Mouse (Mus musculus) thymus, postnatal 10 days (tissue): ENCODE data around the gene Polk.
A peak's percentile ranks its signal among the peaks of the same experiment; 100 is the strongest.

Experiments used
- DNase-seq, 2 experiments: peaks; one replicate each; pipeline ENCODE4 v3.0.0; 2021; ENCODE audit warnings: low spot score in 2 of 2

Polk gene

DNA sequence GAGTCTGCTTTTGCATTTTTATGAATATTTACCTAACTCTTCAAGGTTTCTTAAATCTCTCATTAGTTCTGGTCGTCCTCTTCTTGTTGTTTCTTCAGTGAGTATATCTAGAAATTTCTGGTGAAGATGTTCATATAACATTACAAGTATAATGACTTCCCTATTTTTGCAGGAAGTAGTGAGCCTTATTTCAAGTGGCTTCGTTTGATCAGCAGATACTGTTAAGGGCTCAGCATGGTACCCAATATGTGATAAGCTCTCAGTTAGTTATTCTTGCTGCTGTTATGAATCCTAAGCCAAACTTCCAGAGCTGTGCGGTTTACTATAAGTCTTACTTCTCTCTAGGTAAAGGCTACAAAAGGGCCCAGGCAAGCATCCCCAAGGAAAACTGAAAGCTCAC is 12.8 kb downstream of the Polk start:
- DNase-seq: no peak

DNA sequence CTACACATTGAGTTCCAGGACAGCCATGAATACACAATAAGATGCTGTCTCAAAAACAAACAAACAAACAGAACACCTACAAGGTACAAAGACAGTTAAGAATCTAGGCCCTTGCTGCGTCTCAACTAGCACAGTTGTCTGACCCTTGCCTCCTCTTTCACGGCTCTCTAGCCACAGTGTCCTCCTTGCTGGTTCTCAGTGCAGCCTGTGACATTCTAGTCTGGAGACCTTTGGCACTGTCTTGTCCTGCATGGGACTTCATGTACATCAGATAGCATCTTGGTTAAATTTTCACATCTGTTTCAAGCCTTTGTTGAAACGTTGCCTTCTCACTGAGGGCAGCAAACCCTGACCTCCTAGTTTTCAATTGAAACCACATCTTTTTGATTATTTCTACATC is 13.6 kb downstream of the Polk start:
- no peak for DNase-seq

DNA sequence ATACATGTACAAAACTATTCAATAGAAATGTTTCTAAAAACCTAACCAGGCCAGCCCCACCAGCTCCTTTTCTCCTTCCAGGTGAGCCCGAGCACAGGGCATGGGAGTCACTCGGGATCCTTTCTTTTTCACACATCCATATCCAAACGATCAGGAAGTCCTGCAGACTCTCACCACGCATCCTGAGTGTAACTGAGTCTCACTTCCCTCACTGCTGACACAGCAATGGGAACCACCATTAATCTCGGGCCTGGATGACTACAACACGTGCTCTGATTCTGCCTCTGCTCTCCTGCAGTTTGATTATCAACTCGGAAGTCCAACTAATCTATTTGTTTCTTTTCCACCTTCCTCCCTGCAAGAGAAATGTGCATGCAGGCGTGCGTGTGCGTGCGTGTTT is 14.5 kb downstream of the Polk start:
- DNase-seq: no peak

DNA sequence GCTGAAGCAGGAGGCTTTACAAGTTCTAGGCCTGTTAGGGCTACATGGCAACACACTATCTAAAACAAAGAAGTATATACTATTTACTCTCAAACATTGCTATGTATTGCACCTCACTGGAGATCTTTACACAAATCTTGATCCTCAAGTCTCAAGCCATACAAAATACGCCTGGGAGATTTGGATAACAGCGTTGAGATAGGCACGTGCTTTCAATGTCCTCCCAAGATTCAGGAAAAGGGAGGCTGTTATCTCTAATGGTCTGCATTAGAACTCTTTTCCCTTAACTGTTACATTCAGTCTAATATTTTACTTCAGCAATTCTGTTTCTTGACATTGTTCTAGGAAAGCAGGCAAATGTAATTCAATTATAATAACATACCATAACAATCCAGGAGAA is 15.4 kb downstream of the Polk start:
- DNase-seq: no peak

DNA sequence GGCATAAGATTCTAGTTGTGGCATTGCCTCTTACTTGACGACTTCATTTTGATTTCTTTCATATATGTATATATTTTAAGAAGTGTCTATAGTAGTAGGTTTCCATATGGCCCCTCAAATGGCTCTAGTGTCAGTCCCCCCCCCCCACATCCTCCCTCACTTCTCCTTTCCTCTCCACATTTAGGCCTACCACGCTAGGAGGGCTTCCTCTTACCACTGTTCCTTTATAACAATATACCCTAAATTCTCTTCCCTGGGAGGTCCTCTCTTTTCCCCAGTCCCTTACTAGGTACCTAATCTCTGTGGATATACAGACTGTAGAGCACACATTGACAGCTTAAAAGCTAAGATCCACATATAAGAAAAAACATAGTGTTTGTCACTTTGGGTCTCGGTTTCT is 21.1 kb downstream of the Polk start:
- DNase-seq: no peak

DNA sequence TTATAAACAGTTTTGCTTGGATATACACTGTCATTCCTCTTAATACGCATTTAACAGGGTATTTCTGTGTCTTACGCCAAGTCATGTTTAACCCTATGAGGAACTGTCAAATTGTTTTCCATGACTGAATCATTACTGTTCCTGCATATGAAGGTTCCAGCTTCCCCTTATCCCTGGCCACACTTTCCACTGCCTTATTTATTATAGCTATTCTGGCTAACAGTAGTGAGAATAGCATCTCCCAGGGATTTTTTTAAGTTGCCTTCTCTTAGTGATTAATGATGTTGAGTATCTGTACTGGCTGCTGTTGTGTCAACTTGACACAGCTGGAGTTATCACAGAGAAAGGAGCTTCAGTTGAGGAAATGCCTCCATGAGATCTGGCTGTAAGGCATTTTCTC is 25.0 kb downstream of the Polk start:
- no peak for DNase-seq

DNA sequence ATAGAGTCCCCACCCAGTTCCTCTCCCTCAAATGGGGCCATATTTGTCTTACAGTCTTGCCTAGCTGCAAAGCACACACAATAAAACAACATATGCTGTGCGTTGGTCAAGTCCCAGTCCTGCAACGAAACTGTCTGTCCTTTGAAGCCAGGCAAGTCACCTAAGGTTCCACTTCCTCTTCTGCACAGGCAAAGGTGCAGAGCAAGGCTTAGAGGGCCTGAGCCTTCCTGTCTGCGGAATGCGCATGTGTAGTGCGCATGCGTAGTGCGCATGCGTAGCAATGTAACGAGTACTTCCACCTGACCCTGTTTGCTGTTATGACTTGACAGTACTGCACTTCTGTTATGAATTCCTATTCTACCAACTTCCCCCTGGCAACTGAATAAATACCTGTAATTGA is 26.1 kb downstream of the Polk start:
- DNase-seq: no peak

DNA sequence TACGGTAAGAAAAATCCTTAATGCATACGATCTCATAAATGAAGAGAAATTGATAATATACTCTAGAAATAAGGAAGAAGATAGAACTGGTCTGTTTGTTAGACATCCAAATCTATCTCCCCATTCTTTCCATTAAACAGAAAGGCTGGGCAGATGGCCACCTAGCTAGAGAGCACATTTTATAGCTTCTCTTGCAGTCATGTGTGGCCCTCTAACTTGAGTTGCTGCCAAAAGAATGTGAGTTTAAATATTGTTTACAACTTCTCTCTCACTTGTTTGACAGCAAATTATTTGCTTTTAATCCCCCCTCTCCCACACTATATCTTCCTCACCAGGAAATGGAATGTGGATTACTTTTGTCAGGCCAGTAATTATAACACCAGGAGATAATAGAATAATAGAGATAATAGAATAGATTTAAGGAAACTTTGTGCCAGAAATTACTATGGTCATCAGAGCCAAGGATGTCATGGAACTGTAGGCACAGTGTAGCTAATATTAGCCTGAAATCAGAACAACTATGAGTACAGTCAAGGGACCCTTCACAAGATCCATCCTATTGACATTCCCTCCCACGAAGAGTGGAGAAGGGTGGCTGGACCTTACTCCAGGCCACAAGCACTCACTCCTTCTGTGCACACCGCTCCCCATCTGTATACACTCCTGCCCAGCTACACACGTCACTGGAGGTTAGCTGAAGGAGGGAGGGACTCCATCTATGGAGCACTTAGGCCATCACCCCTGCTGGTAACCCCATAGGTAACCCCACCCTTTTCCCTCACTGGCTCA is 28.0 kb downstream of the Polk start:
- no peak for DNase-seq

DNA sequence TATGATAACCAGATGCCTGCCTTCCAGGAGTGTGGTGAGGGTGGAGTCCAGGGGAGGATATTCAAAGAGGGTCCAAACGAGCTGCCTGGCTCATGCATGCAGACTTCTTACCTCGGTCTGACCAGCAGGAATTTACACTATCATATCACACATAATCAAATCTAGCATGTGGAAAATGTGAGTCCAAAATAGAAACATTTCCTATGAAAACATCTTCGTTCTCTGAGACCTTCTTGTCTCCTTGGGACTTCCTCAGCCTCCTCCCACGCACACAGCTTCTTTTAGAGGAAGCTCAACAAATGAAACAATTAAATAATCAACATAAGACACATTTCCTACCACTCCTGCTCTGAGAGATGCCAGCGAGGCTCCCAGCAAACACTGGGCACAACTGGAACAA is 30.5 kb downstream of the Polk start:
- DNase-seq: no peak

DNA sequence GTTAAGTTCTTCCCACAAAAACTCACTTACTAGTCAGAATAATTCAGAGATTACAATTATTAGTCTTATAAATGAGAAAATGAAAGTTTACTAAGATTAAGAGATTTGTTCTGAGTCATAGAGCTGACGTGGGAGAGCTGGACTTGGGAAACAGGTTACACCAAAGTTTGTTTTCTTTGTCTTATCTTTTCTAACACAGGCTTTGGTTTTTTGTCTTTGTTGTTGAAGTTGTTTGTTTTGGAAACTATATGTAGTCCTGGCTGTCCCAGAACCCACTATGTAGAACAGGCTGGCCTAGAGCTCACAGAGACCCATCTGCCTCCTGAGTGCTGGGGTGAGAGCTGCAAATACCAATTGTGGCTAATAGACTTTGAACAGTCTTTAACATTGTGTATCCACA is 31.1 kb downstream of the Polk start:
- DNase-seq: no peak

DNA sequence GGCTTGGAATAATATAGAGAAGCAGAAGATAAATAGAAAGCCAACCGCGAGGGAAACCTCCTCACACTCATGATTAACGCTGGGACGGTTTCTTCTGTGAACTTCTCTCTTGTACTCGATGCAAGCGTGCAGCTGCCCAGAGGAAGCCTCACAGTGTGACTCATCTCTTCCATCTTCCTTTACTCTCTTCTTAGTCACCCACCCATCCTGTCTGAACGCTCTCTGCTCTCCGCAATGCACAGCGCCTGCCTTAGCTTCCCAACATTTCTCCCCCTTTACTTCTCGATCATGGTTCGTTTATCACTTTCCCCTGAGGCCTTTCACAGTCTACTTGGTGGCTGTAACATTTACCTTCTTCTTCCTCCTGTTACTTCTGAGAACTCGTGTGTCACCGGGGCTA is 31.7 kb downstream of the Polk start:
- peak in 1 of 2 experiments; percentile 8 for DNase-seq

DNA sequence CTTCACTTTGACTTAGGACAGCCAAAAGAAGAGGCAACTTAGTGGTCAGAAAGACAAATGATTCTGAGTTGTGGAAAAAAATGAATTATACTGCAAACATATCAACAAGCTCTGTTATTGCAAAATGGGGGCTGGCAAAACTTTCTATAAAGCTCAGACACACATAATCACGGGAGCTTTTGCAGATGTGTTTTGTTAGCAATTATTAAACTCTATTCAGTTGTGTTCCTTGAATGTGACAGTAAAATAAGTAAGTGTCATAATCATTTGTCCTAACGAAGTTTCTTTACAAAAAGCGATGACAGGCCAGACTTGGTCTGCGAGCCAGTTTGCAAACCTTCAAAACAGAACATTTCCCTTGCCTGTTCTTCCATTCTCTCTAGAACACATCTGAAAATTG is 34.8 kb downstream of the Polk start:
- no peak for DNase-seq

DNA sequence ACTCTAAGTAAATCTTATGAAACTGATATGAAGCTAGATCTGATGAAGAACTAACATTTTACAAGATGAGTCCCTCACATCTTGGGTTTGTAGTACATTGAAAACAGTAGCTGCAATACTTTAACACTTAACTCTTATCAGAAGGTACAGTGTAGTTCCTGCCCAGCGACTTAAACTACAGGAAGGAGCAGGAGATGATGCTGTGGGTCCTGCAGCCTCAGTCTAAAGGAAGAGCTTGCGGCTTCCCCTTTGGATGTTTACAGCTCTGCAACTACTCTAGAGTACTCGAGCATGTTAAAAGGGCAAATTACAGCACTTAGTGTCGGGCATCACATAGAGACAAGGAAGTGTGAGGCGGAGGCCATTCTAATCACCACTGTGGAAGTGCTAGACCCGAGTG is 36.1 kb downstream of the Polk start:
- DNase-seq: no peak

DNA sequence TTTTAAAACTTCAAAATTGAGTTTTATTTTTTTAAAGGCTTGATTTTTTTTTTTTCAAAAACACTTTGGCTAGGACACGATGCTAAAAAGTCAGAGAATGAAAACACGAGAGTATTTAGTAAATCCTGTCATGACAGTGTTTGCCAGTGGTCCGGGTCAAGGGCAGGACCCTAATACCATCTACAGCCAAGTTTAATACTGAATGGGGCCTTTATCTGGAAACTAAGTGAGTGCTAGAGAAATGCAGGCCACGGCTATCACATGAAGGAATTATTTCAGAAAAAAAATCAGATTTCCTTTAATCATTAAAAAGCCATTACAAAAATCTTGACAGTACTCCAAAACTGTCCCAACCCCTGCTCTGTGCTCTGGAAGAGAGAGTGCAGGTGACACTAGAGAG is 36.7 kb downstream of the Polk start:
- no peak for DNase-seq

DNA sequence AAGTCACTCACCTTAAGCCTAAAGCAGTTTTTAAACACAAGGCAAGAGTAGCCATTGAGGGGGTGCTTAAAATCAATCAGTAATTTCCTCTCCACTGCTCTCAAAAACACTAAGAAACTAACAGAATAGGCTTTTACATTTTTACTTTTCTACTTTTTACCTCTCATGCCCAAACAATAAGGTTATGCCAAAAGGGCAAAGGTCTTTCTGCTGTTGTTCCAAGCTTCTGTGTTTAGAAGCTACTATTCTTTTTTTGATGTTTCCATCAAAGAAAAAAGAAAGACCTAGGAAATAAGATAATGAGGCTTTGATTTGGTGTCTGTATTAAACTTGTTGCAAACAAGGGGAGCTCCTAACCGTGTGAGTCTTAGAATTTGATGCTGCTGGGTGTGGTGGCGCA is 42.5 kb downstream of the Polk start:
- DNase-seq: no peak

DNA sequence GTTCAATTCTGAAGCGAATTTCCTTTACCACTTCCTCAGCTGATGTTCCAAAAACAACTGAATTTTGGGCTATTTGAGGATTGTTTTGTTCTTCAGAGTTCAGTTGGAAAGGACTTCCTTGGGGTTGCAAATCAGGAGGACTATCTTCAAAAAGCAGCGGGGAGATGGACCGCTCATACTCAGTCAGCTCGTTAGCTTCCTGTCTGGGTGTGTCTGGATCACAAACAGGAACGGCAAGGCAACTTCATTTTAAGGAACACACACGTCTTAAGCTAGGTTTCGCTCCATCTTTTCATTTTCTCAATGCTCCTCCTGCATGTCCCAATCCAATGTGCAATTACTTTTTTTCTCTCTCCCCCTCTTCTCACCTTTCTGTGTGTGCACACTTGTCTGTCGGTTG is 45.7 kb downstream of the Polk start:
- DNase-seq: no peak

DNA sequence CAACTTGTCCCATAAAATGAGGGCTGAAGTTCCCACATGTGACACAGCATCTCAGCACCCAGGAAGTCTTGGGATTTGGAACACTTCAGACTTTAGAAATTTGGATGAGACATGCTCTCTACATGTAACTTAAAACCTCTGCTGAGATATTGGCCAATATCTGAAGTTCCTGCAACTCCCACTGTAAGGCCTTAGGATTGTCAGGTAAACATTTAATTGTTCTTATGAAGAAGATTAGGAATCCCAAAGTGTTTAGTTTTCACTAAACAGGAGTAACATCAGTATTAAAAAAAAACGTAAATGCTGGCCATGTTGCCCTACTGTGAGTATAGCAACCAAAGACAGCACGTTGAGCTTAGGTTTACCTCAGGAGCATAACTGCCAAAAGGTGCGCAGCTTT is 51.9 kb downstream of the Polk start, which contains the start of gene Gm17622:
Gm17622 (plus strand) TSS at position 301 of the 400 bp plus-strand sequence.
- DNase-seq: no peak

DNA sequence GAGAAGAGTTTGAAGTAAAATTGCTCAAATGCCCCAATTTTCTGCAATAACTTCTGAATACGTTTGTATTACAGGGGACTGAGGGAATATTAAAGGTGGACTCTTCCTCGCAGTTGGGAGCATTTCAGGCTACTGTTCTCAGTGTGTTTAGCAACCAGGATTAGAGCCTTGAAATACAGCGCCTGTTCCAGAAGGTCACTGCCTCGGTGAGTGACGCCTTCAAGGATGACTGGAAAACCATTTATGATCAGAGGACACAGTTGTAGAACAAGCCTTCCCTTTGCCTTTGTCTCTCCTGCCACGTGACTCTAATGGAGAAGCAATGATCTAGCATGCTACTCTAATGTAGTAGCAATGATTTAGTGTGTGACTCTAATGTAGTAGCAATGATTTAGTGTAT is 54.4 kb downstream of the Polk start:
- DNase-seq: no peak

DNA sequence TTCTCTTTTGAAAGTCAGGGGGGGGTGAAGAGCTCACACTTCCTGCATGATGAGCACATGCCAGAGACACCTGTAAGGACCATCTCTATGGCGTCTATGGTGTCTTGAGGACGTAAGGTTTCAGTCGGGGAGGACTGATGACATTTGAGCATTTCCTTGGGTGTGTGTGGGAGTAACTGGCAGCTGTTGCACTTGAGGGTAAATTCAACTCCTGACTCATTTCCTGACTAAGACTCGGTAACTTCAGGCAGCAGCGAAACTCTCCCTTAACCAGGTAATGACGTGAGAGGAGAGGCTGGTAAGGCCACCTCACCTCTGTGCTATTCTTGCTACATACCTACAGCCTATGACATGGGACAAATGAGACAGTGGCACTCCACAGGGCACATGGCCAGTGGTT is 55.1 kb downstream of the Polk start:
- DNase-seq: no peak

DNA sequence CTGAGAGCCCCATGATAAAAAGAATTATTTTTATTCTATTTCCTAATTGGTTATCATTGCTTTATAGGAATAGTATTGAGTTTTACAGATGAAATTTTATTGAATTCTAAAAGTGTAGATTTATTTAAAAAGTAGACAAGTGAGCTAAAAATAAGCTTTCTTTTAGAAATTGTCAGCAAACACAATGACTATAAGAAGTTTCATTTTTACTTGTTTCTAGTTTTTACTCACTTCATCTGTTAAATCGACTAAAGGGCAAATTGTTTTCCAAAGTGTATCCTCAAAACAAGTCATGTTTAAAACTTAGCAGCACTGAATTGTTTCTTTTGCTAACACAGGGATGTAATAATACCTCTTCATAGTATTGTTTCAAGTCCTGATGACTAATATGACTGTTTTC is 63.4 kb downstream of the Polk start:
- DNase-seq: no peak

DNA sequence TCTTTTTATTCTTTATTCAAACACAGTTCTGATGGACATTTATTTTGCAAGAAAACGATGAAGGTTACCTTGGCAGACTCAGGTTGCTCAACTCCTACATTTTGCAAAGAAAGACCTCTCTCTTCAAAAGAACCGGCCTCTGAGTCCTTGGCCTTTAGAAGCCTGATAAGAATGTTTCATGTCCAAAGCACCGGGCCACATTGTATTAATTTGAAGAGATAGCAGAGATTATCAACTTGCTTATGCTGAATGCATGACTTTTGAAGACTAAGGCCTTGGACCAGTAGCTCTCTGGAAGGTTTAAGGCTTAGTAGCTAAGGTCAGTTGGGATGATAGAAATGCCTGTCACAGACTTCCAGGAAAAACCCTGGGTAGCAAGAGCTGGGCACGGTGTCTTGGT is 65.2 kb downstream of the Polk start:
- no peak for DNase-seq

DNA sequence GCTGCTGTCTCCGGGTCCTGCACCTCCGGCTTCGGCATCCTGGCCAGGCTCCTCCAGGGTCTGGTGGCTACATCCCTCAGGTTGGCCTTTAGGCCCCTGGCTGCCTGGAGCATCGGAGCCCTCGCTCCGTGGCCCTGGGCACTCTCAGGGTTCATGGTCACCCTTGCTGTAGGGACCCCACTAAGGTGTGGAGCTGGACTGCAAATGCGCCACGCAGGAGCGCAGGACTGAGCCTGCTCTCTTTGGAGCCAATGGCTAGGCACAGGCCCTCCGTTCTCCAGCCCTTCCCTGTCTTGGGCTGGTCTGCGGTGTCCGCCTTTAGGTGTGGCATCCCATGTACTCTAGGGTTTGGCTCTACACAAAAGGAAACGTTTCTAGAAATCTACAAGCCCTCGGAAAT is 71.4 kb downstream of the Polk start, which contains the start of gene Ankdd1b:
Ankdd1b (minus strand) TSS at position 242 of the 400 bp plus-strand sequence.
- no peak for DNase-seq

DNA sequence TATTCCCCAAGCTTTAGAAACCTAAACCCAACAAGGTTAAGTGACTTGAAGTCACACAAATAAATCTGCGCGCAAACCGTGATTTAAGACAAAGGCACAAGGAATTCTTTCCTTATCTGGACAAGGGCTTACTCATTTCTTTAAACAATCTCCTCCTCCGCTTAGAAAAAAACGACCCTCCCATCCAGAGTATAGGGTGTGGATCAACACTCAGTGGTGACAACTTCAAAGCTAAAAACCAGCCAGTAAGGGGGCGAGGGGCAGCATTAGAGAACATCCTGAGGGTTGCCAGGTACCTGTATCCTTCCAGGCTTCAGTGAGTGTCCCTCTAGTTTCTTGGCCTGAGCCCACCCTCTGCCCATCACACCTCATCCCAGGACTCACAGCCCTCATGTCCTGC is 71.8 kb downstream of the Polk start:
- DNase-seq: no peak

DNA sequence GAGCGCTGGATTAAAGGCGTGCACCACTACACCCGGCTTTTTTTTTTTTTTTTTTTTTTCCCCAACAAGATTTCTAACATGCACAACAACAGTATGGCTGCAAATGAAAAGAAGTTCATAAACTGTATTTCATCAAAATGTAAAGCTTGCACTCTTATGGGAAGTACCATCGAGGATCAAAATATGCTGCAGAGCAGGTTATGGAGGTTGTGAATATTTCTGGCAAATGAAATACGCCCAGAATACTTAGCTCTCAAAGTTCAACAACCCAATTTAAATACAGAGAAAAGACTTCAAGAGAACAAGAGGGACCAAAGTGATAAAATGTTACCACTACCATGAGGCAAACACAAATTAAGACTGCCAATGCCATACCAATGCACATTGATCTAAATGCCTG is 73.7 kb downstream of the Polk start:
- no peak for DNase-seq
